Mouse (Mus musculus) forebrain, embryonic 13.5 days (tissue): ENCODE data around the gene Tmem259. TPM values are rescaled to one million over a fixed set of nuclear protein-coding genes. Genes with fewer than 3 reads are reported as not detected.

Experiments
- ATAC-seq: fragments of 200-750 bp; cut with Nextera tagmentation; 2 replicates; pipeline ENCODE4 v1.8.0; 2017
- H3K27ac ChIP-seq: fragments of 300-500 bp; sonication (generic); 2 replicates; pipeline ENCODE4 v1.5.1; 2015; ENCODE audit warnings: inconsistent platforms, mild to moderate bottlenecking, moderate library complexity
- H3K27me3 ChIP-seq: fragments of 300-500 bp; sonication (generic); 2 replicates; pipeline ENCODE4 v1.6.1; 2015; ENCODE audit warnings: mild to moderate bottlenecking, inconsistent platforms
- H3K36me3 ChIP-seq: fragments of 300-500 bp; sonication (generic); 2 replicates; pipeline ENCODE4 v1.6.1; 2015; ENCODE audit warnings: mild to moderate bottlenecking, inconsistent platforms; ENCODE audit not compliant: poor library complexity, severe bottlenecking
- H3K4me1 ChIP-seq: fragments of 300-500 bp; sonication (generic); 2 replicates; pipeline ENCODE4 v1.6.1; 2015; ENCODE audit warnings: inconsistent platforms
- H3K4me2 ChIP-seq: fragments of 300-500 bp; sonication (generic); 2 replicates; pipeline ENCODE4 v1.6.1; 2015; ENCODE audit warnings: inconsistent platforms, mild to moderate bottlenecking, moderate library complexity
- H3K4me3 ChIP-seq: fragments of 300-500 bp; sonication (generic); 2 replicates; pipeline ENCODE4 v1.5.1; 2015; ENCODE audit warnings: mild to moderate bottlenecking, inconsistent platforms
- H3K9ac ChIP-seq: fragments of 300-500 bp; sonication (generic); 2 replicates; pipeline ENCODE4 v1.6.1; 2015; ENCODE audit warnings: mild to moderate bottlenecking, inconsistent platforms
- H3K9me3 ChIP-seq: fragments of 300-500 bp; sonication (generic); replicated peaks from 2 replicates; pipeline ENCODE4 v1.6.1; 2016; ENCODE audit warnings: inconsistent platforms
- WGBS: fragments of 180-500 bp; shearing (Covaris S2); methylation state at CpG from one replicate; pipeline ENCODE4 v1.1.7; 2015; 5-methylcytosine and 5-hydroxymethylcytosine counted together
- polyA plus RNA-seq: library from polyadenylated mRNA; unstranded; fragments of >200 nt; fragmentation: Nextera tagmentation; extraction: Ambion mirVana; gene quantifications from 2 replicates; pipeline ENCODE4 v1.2.1, GENCODE M21; 2015

The Tmem259 gene
- 11.2 and 12.0 TPM in 2 replicates for polyA plus RNA-seq

- Histone ChIP-seq H3K4me3 (peak within 1 kb of the TSS; percentile 80), H3K4me1 (peaks cover 48% of the 10 kb centered on the region), H3K36me3 (peaks cover 8% of the 10 kb centered on the region), H3K9me3 (no peaks in the 10 kb centered on the region), H3K4me2 (peak within 1 kb of the TSS; percentile 86), H3K27ac (peak within 1 kb of the TSS; percentile 96), H3K9ac (peak within 1 kb of the TSS; percentile 90), H3K27me3 (peaks cover 29% of the 10 kb centered on the region)
- ATAC-seq = peak; percentile 81
- under 1% methylated on average over 33 of the region's 49 CpGs for WGBS
These were observed at the start of gene Tmem259 for GRCm38 (mm10) chr10:79984195-79984816. TSS of gene Tmem259 (minus strand) at chr10:79984330.

DNA sequence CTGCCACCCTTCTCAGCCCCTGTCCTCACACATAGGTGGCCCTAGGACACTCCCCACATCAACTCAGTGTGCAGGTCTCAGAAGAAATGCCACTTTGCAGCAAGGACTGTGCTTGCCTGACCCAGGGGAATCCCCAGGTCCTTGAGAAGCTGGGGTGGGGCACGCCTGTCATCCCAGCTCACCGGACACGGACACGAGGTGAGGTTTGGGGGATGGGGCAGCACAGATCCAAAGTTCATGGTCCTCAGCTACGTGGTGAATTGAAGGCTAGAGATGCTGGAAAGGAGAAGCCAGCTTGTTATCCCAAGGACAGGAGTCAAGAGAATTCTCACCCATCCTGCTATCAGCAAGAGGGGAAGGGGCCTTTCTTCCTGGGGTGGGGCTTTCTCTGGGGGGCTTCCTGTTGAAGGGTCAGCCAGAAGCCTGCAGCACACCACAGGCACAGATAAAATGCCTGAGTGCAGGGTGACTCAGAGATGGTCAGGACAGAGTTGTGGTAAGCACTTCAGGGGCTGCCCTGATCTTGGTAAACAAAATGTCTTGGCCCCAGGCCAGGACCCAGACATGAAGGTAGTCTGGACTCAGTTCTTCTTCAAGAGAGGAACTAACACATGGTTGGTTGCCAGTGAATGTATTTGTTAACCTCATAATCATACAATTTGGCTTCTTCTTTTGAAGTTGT lies 48.8 kb upstream of the Tmem259 start:
- Histone ChIP-seq H3K9ac (no peak overlapping the region), H3K9me3 (no peaks in the 10 kb centered on the region), H3K36me3 (peaks cover 36% of the 10 kb centered on the region), H3K27ac (no peak overlapping the region), H3K4me3 (no peak overlapping the region), H3K4me1 (peaks cover 2% of the 10 kb centered on the region), H3K4me2 (no peak overlapping the region), H3K27me3 (no peaks in the 10 kb centered on the region)
- 72% methylated on average over 5 of the region's 5 CpGs for WGBS
- ATAC-seq = no peak

GRCm38 (mm10) chr10:80030736-80031135 lies 46.6 kb upstream of the Tmem259 start:
- Histone ChIP-seq H3K9me3 (no peaks in the 10 kb centered on the region), H3K4me3 (no peak overlapping the region), H3K4me1 (no peaks in the 10 kb centered on the region), H3K27me3 (no peaks in the 10 kb centered on the region), H3K36me3 (peaks cover 14% of the 10 kb centered on the region), H3K27ac (no peak overlapping the region), H3K4me2 (no peak overlapping the region), H3K9ac (0 out of 2 replicates have a peak overlapping the region, but pooled peaks have one; percentile 12)
- WGBS = 85% methylated on average over 17 of the region's 17 CpGs
- no peak for ATAC-seq

DNA sequence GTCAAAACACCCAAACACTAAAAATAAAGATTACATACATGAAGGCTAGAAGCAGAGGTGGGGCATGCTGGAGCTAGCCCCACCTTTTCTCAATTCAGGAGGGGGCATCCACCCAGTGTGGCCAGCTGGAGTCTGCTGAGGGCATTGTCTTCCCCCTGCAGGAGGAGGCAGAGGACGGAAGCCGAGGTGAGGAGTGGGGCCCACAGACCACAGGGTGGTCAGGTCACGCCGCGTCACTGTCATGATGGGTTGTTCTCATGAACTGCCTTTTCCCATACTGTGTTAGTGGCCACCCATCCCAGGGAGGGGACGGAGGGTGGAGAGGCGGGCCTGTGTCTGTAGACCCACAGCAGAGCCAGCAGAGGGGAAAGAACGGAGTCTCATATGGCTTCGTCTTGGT lies 46.1 kb upstream of the Tmem259 start:
- Histone ChIP-seq H3K4me1 (no peaks in the 10 kb centered on the region), H3K9ac (no peak overlapping the region), H3K9me3 (no peaks in the 10 kb centered on the region)

DNA sequence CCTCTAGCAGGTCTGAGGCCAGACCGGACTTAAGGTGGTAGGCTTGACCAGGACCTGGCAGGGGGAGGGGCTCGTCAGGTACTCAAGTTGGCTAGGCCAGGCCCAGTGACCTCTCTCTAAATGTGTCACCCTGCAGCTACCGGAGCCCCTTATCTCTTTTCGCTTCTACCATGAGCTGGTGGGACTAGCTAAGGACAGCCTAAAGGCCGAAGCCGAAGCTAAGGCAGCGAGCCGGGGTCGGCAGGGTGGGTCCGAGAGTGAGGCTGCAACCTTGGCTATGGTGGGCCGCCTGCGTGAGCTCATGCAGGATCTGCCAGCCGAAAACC lies 44.4 kb upstream of the Tmem259 start:
- no peak overlapping the region for H3K4me2 ChIP-seq
- H3K4me3 ChIP-seq = no peak overlapping the region
- no peak overlapping the region for H3K27ac ChIP-seq
- H3K27me3 ChIP-seq = no peaks in the 10 kb centered on the region
- no peak overlapping the region for H3K9ac ChIP-seq
- WGBS = 92% methylated on average over 13 of the region's 13 CpGs
- no peak for ATAC-seq
- no peaks in the 10 kb centered on the region for H3K36me3 ChIP-seq
- H3K4me1 ChIP-seq = no peaks in the 10 kb centered on the region
- no peaks in the 10 kb centered on the region for H3K9me3 ChIP-seq

More for the DNA sequence above, 46.1 kb upstream of the Tmem259 start:
- Histone ChIP-seq H3K36me3 (peaks cover 9% of the 10 kb centered on the region), H3K4me2 (no peak overlapping the region), H3K4me3 (no peak overlapping the region), H3K27me3 (no peaks in the 10 kb centered on the region), H3K27ac (no peak overlapping the region)
- no peak for ATAC-seq
- 83% methylated on average over 9 of the region's 9 CpGs for WGBS

DNA sequence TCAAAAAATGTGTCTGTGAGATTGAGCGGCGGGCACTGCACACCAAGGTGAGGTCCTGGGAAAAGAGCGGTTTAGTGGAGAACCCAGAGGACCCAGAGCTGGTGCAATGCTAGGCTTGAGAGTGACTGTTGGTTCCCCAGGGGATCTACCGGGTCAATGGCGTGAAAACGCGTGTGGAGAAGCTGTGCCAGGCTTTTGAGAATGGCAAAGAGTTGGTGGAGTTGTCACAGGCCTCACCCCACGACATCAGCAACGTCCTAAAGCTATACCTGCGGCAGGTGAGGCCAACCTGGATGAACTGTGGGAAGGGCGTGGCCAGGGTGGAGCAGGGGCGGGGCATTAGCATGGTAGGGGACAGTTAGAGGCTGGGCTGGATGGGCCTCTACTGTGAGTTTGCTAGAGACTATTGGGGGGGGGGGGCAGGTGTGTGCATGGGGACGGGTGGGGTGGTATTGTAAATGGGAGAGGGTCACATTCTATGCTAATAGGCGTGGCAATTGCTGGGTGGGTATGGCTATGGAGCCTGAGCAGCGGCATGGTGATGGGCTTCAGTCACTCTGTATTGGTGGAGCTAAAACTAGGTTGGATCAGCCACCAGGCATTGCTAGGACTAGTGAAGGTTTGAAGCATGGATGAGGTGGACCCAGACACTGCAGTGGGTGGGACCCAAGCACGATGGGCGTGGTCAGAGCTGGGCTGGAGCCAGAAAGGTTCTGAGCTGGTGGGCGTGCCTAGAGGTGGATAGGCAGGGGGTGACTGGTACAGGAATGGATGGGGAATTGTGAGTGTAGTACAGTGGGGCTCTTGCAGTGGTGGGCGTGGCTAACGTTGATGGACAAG lies 43.8 kb upstream of the Tmem259 start:
- no peak for ATAC-seq
- Histone ChIP-seq H3K4me2 (no peak overlapping the region), H3K27me3 (no peaks in the 10 kb centered on the region), H3K4me3 (no peak overlapping the region), H3K4me1 (no peaks in the 10 kb centered on the region), H3K27ac (no peak overlapping the region), H3K9me3 (no peaks in the 10 kb centered on the region), H3K36me3 (no peaks in the 10 kb centered on the region), H3K9ac (no peak overlapping the region)
- WGBS = 71% methylated on average over 20 of the region's 20 CpGs

DNA sequence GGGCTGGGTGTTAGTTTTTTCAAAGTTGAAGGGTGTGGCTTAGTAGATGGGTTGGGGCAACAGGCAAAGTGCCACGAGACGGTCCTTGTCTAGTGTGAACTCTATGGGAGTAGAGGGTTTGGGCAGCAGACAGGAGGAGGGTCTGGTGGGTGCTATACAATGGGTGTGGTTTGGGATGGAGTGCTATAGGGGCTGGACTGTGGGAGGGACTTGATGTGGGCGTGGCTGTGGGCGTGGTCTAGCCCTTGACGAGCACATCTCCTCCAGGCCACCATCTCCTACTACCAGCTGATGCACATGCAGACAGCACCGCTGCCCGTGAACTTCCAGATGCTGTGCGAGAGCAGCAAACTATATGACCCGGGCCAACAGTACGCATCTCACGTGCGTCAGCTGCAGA lies 41.8 kb upstream of the Tmem259 start:
- no peak overlapping the region for H3K4me3 ChIP-seq
- WGBS = 59% methylated on average over 12 of the region's 12 CpGs
- H3K4me2 ChIP-seq = no peak overlapping the region
- H3K27me3 ChIP-seq = no peaks in the 10 kb centered on the region
- no peaks in the 10 kb centered on the region for H3K9me3 ChIP-seq
- H3K4me1 ChIP-seq = no peaks in the 10 kb centered on the region
- ATAC-seq = no peak
- no peak overlapping the region for H3K27ac ChIP-seq
- no peaks in the 10 kb centered on the region for H3K36me3 ChIP-seq
- H3K9ac ChIP-seq = no peak overlapping the region

GRCm38 (mm10) chr10:80025463-80025862 lies 41.3 kb upstream of the Tmem259 start:
- ATAC-seq = no peak
- Histone ChIP-seq H3K9me3 (no peaks in the 10 kb centered on the region), H3K4me3 (no peak overlapping the region), H3K27ac (no peak overlapping the region), H3K9ac (no peak overlapping the region), H3K36me3 (no peaks in the 10 kb centered on the region), H3K4me1 (no peaks in the 10 kb centered on the region), H3K4me2 (no peak overlapping the region), H3K27me3 (peaks cover 2% of the 10 kb centered on the region; the same call in 1 of the 2 replicates)
- 80% methylated on average over 10 of the region's 10 CpGs for WGBS

GRCm38 (mm10) chr10:80025044-80025347 lies 40.9 kb upstream of the Tmem259 start:
- H3K4me3 ChIP-seq = no peak overlapping the region
- no peaks in the 10 kb centered on the region for H3K36me3 ChIP-seq
- no peak overlapping the region for H3K9ac ChIP-seq
- no peaks in the 10 kb centered on the region for H3K9me3 ChIP-seq
- H3K27me3 ChIP-seq = peaks cover 7% of the 10 kb centered on the region; the same call in 1 of the 2 replicates
- H3K4me2 ChIP-seq = no peak overlapping the region
- 68% methylated on average over 4 of the region's 4 CpGs for WGBS
- H3K27ac ChIP-seq = no peak overlapping the region
- H3K4me1 ChIP-seq = peaks cover 2% of the 10 kb centered on the region
- ATAC-seq = no peak

GRCm38 (mm10) chr10:80024229-80025043 lies 40.3 kb upstream of the Tmem259 start:
- ATAC-seq = no peak
- no peaks in the 10 kb centered on the region for H3K36me3 ChIP-seq
- no peak overlapping the region for H3K27ac ChIP-seq
- H3K9me3 ChIP-seq = no peaks in the 10 kb centered on the region
- no peak overlapping the region for H3K4me2 ChIP-seq
- 78% methylated on average over 15 of the region's 15 CpGs for WGBS
- peaks cover 13% of the 10 kb centered on the region for H3K27me3 ChIP-seq
- no peak overlapping the region for H3K4me3 ChIP-seq
- H3K9ac ChIP-seq = no peak overlapping the region
- H3K4me1 ChIP-seq = peaks cover 7% of the 10 kb centered on the region

DNA sequence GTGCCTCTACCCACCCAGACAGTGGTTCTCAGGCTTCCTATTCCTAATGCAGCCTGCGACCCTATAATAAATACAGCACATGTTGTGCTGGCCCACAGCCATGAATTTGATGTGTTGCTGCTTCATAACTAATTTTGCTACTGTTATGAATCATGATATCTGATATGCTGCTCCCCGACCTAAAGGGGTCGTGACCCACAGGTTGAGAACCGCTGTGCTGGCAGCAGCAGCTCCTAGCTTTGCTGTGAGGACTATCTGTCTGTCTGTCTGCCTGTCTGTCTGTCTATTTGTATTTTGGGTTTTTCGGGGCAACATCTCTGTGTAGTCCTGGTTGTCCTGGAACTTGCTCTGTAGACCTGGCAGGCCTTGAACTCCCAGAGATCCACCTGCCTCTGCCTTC lies 39.6 kb upstream of the Tmem259 start:
- no peak for ATAC-seq
- no peak overlapping the region for H3K27ac ChIP-seq
- H3K36me3 ChIP-seq = no peaks in the 10 kb centered on the region
- peaks cover 8% of the 10 kb centered on the region for H3K4me1 ChIP-seq
- H3K9ac ChIP-seq = no peak overlapping the region
- no peak overlapping the region for H3K4me3 ChIP-seq
- peaks cover 19% of the 10 kb centered on the region for H3K27me3 ChIP-seq
- no peak overlapping the region for H3K4me2 ChIP-seq
- WGBS = 85% methylated on average over 5 of the region's 5 CpGs
- H3K9me3 ChIP-seq = no peaks in the 10 kb centered on the region

DNA sequence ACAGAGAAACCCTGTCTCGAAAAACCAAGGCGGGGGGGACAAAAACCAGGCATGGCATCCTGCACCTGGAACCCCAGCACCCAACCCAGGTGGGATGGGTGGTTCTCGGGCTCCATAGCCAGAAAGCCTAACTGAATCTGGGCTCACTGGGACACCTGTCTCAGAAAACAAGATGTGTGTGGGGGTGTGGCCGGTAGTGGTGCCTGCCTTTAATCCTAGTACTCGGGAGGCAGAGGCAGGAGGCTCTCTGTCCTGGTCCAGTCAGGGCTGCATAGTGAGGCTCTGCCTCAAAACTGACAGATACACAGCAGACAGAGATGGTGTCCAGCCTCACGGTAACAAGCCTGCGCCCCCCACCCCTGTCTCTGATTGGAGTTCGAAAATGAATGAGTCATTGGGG lies 38.7 kb upstream of the Tmem259 start:
- Histone ChIP-seq H3K9me3 (no peaks in the 10 kb centered on the region), H3K4me3 (no peak overlapping the region), H3K4me2 (no peak overlapping the region), H3K36me3 (no peaks in the 10 kb centered on the region), H3K9ac (no peak overlapping the region), H3K27me3 (peaks cover 25% of the 10 kb centered on the region), H3K4me1 (peaks cover 8% of the 10 kb centered on the region), H3K27ac (no peak overlapping the region)
- 89% methylated on average over 8 of the region's 8 CpGs for WGBS
- ATAC-seq = no peak
